In the genomic region with DNA sequence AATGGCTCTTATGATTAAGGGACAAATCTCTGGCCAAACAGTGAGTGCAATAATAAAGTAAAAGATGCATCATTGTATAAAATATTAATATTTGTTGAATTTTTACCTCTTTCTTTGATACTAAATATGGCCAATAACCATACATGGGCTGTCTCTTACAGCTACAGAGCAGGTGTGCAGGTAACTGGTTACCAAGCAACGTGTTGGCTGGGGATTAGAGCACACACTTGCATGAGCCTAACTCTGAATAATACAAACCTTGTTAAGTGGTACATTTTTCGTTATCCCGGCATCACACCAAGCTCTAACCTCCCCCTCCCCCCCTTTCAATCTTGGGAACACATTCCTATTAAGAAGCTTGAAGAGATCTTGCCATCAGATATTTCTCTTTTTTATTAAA, we compare ENCODE assay signal across 16 mouse cellular contexts.
"Had no signal": no experiment of that assay in that cellular context is flagged by ENCODE, and none has a peak within 500 bp of the region (broad histone marks: within the 10 kb centered on the region; RNA-seq: fewer than 3 reads in every experiment).

No protein-coding gene starts in this region.

- H3K9me3 ChIP-seq: liver, embryonic 13.5 days; liver, embryonic 15.5 days; lung, embryonic 15.5 days; midbrain, embryonic 12.5 days; neural tube, embryonic 12.5 days; stomach, embryonic 15.5 days had no signal

- H3K27me3 ChIP-seq: liver, embryonic 13.5 days; liver, embryonic 15.5 days; lung, embryonic 15.5 days; neural tube, embryonic 12.5 days; stomach, embryonic 15.5 days had no signal

- H3K4me3 ChIP-seq: liver, embryonic 13.5 days; liver, embryonic 15.5 days; lung, embryonic 15.5 days; midbrain, embryonic 12.5 days; neural tube, embryonic 12.5 days; stomach, embryonic 15.5 days had no signal

- DNase-seq: liver, embryonic 13.5 days; liver, postnatal 0 days; lung, adult 2 months; lung, postnatal 14 days; lung, postnatal 4 days; right cerebral cortex, postnatal 14 days; thymus, adult 2 months; thymus, postnatal 25 days; thymus, postnatal 4 days had no signal

- H3K27ac ChIP-seq: liver, embryonic 13.5 days; liver, embryonic 15.5 days; lung, embryonic 15.5 days; midbrain, embryonic 12.5 days; neural tube, embryonic 12.5 days; stomach, embryonic 15.5 days; stomach, postnatal 0 days had no signal

- H3K4me2 ChIP-seq: liver, embryonic 13.5 days; liver, embryonic 15.5 days; lung, embryonic 15.5 days; midbrain, embryonic 12.5 days; neural tube, embryonic 12.5 days; stomach, embryonic 15.5 days had no signal

- H3K4me1 ChIP-seq: liver, embryonic 13.5 days; liver, embryonic 15.5 days; lung, embryonic 15.5 days; neural tube, embryonic 12.5 days; stomach, embryonic 15.5 days had no signal

- H3K36me3 ChIP-seq: liver, embryonic 13.5 days; liver, embryonic 15.5 days; lung, embryonic 15.5 days; midbrain, embryonic 12.5 days; neural tube, embryonic 12.5 days; stomach, embryonic 15.5 days had no signal

- ATAC-seq: liver, postnatal 0 days; lung, postnatal 0 days had no signal

- H3K9ac ChIP-seq: liver, embryonic 13.5 days; liver, embryonic 15.5 days; liver, postnatal 0 days; lung, embryonic 15.5 days; midbrain, embryonic 12.5 days; neural tube, embryonic 12.5 days; stomach, embryonic 15.5 days had no signal
